Mouse (Mus musculus): ENCODE results near the gene Smndc1. TPM values are rescaled to one million over a fixed set of nuclear protein-coding genes. Genes with fewer than 3 reads are reported as not detected.

Gene Smndc1
- polyA plus RNA-seq, 2 experiments = 33.9 to 38.6 TPM

DNA sequence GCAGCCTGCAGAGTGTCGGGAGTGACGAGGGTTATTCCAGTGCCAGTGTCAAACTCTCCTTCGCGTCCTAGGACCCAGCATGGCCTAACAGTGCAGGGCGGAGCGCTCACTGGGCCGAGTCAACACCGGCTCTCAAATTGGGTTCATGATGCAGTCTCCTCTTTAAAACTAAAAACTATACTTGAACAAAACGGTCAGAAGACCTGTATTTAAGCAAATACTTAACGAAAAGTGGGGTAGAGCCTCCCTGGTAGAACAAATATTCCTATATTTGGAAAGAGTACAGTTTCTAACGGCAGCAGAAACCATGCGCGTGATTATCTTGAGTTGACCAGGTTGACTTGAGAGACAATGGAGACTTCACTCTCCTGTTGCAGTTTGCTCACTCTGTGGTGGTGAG lies 18.7 kb downstream of the Smndc1 start, which contains the start of gene Gm10197:
Gene Gm10197, minus strand, starts transcription at position 101 of the 400 bp plus-strand sequence.
- peaks cover 38% of the 10 kb centered on the region for H3K36me3 ChIP-seq (ENCODE audit: control insufficient read depth, insufficient read depth, low read length)
- H3K27ac ChIP-seq (replicated peaks; ENCODE audit: low read depth, low read length) = no peak within 1 kb of the TSS
- no peak for TF ChIP-seq POLR2A (IDR thresholded peaks at IDR 0.05; ENCODE audit: borderline replicate concordance, extremely low read depth, insufficient read depth, insufficient read length)
- no peak within 1 kb of the TSS for H3K9ac ChIP-seq (ENCODE audit: low read depth, low read length, severe bottlenecking)
- no peak for DNase-seq (ENCODE audit: low spot score)
- H3K4me2 ChIP-seq (replicated peaks; ENCODE audit: low read depth, low read length, severe bottlenecking) = no peak within 1 kb of the TSS
- ATAC-seq (ENCODE audit: low FRiP score, low read depth) = no peak
- WGBS = 76% methylated on average over 13 of the region's 13 CpGs
- peaks cover 24% of the 10 kb centered on the region for H3K4me1 ChIP-seq (ENCODE audit: control insufficient read depth, insufficient read depth, low read length)
- H3K9me3 ChIP-seq (ENCODE audit: control insufficient read depth, low read length) = no peaks in the 10 kb centered on the region
- H3K4me3 ChIP-seq (replicated peaks; ENCODE audit: low read length) = no peak within 1 kb of the TSS
- no peaks in the 10 kb centered on the region for H3K27me3 ChIP-seq (ENCODE audit: control insufficient read depth, insufficient read depth, low read length)

DNA sequence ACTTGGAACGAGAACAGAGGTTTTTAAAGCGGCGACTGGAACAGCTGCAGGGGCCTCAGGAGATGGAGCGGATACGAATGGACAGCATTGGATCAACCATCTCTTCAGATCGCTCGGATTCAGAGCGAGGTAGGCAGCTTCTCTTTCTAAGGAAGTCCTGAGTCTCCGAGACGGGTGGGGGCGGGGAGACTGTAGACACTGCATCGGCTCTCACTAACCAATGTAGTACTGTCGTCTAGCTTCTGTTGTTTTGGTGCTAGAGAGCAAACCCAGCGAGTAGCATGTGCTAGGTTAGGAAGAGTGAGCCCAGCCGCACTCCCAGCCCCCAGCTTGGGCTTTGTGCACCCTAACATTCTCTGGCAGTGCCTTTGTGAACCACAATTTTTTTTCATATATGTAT lies 20.1 kb downstream of the Smndc1 start:
- DNase-seq (ENCODE audit: low spot score) (no peak), ATAC-seq (ENCODE audit: low FRiP score, low read depth) (no peak)
- Histone ChIP-seq H3K9me3 (ENCODE audit: control insufficient read depth, low read length) (no peaks in the 10 kb centered on the region), H3K4me2 (replicated peaks; ENCODE audit: low read depth, low read length, severe bottlenecking) (no peak overlapping the region), H3K4me1 (ENCODE audit: control insufficient read depth, insufficient read depth, low read length) (peaks cover 35% of the 10 kb centered on the region), H3K36me3 (ENCODE audit: control insufficient read depth, insufficient read depth, low read length) (peaks cover 24% of the 10 kb centered on the region), H3K27ac (replicated peaks; ENCODE audit: low read depth, low read length) (no peak overlapping the region), H3K9ac (ENCODE audit: low read depth, low read length, severe bottlenecking) (no peak overlapping the region), H3K27me3 (ENCODE audit: control insufficient read depth, insufficient read depth, low read length) (no peaks in the 10 kb centered on the region), H3K4me3 (replicated peaks; ENCODE audit: low read length) (no peak overlapping the region)
- WGBS = 79% methylated on average over 15 of the region's 15 CpGs
- TF ChIP-seq POLR2A (IDR thresholded peaks at IDR 0.05; ENCODE audit: borderline replicate concordance, extremely low read depth, insufficient read depth, insufficient read length) = no peak

DNA sequence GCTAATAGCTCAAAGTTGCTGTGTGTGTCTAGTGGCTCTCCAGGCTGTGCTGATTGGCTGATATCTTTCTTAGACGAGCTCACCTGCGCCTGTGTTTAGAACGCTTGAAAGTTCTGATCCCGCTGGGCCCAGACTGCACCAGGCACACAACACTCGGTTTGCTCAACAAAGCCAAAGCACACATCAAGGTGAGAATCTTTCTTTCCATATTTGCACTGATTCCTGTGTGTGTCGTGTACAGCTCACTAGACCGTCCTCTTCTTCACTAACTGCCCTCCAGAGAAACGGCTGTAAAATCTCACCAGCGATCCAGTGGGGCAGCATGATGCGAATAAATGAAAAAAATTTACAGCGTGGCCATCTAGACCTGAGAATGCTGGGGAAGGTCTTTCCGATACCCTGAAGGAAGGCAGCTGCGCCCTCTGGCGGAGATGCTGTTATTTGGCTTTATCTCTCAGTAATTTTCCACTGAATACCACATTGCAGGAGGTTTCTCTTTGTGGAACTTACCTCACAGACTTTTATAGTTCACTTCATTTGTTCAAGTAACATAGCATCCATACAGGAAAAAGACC lies 20.8 kb downstream of the Smndc1 start:
- Histone ChIP-seq H3K4me2 (replicated peaks; ENCODE audit: low read depth, low read length, severe bottlenecking) (peak overlapping the region; percentile 33), H3K27ac (replicated peaks; ENCODE audit: low read depth, low read length) (peak overlapping the region; percentile 58; the same call in 1 of the 2 replicates), H3K4me1 (ENCODE audit: control insufficient read depth, insufficient read depth, low read length) (peaks cover 42% of the 10 kb centered on the region), H3K9me3 (ENCODE audit: control insufficient read depth, low read length) (no peaks in the 10 kb centered on the region), H3K9ac (ENCODE audit: low read depth, low read length, severe bottlenecking) (no peak overlapping the region), H3K36me3 (ENCODE audit: control insufficient read depth, insufficient read depth, low read length) (peaks cover 18% of the 10 kb centered on the region), H3K4me3 (replicated peaks; ENCODE audit: low read length) (no peak overlapping the region), H3K27me3 (ENCODE audit: control insufficient read depth, insufficient read depth, low read length) (no peaks in the 10 kb centered on the region)
- ATAC-seq (ENCODE audit: low FRiP score, low read depth) = peak; percentile 45; the same call in 1 of the 2 replicates
- TF ChIP-seq POLR2A (IDR thresholded peaks at IDR 0.05; ENCODE audit: borderline replicate concordance, extremely low read depth, insufficient read depth, insufficient read length) = no peak
- WGBS = 19% methylated on average over 14 of the region's 14 CpGs
- peak; percentile 92 for DNase-seq (ENCODE audit: low spot score)

DNA sequence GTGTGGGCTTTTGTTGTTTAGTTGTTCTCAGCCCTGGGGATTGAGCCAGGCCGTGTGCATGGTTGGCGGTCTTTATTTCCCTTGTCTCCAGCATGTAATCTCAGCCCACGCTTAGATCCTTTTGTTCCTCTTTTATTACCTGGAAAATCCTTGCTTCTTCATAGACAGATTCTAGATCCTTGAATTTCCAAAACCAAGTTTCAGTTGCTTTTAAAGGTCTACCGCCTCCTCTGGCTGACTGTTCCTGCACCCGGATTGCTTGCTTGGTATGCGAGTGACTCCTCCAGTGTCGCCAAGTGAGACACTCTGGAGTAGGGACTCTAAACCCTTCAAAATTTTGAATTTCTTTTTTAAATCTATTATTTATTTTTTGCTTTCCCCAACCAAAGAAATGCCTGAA lies 23.5 kb downstream of the Smndc1 start:
- DNase-seq (ENCODE audit: low spot score) (no peak), ATAC-seq (ENCODE audit: low FRiP score, low read depth) (no peak)
- no peaks in the 10 kb centered on the region for H3K9me3 ChIP-seq (ENCODE audit: control insufficient read depth, low read length)
- no peak for TF ChIP-seq POLR2A (IDR thresholded peaks at IDR 0.05; ENCODE audit: borderline replicate concordance, extremely low read depth, insufficient read depth, insufficient read length)
- 84% methylated on average over 7 of the region's 7 CpGs for WGBS
- H3K4me1 ChIP-seq (ENCODE audit: control insufficient read depth, insufficient read depth, low read length) = peaks cover 45% of the 10 kb centered on the region
- H3K36me3 ChIP-seq (ENCODE audit: control insufficient read depth, insufficient read depth, low read length) = peaks cover 7% of the 10 kb centered on the region
- no peak overlapping the region for H3K27ac ChIP-seq (replicated peaks; ENCODE audit: low read depth, low read length)
- no peak overlapping the region for H3K9ac ChIP-seq (ENCODE audit: low read depth, low read length, severe bottlenecking)
- no peak overlapping the region for H3K4me3 ChIP-seq (replicated peaks; ENCODE audit: low read length)
- no peaks in the 10 kb centered on the region for H3K27me3 ChIP-seq (ENCODE audit: control insufficient read depth, insufficient read depth, low read length)
- H3K4me2 ChIP-seq (replicated peaks; ENCODE audit: low read depth, low read length, severe bottlenecking) = no peak overlapping the region

DNA sequence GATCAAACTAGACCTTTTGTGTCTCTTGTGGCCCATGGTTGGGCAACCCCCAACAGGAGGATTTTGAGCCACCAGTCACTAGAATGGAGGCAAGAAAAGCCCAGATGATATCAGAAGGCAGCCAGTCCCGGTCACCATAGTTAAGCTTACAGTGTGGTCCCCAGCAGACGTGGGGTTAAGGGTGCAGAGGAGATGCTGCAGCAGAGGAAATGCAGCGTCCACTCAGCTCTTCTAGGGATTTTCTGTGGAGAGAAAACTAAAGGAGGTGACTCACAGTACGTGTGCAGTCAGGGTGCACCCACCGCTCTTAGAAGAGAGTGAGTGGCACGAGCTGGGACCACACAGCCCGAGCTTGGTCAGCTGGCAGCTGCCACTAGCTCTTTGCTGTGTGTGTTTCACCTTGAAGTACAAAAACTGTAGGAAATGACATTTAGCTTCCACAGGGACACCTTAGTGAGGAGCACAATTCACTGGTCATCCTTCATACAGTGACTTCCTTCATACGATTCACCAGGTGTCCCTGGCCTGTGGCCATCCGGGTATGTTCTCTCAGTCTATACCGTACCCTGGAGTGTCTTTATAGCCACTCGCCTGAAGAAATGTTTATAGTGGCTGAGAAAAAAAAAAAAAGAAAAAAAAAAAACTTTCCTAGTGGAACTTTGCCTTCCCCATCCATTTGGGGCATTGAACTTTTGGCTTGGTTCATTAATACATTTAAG lies 24.2 kb downstream of the Smndc1 start:
- 72% methylated on average over 11 of the region's 11 CpGs for WGBS
- no peak for ATAC-seq (ENCODE audit: low FRiP score, low read depth)

More for the DNA sequence above, 24.2 kb downstream of the Smndc1 start:
- no peak for TF ChIP-seq POLR2A (IDR thresholded peaks at IDR 0.05; ENCODE audit: borderline replicate concordance, extremely low read depth, insufficient read depth, insufficient read length)
- H3K9me3 ChIP-seq (ENCODE audit: control insufficient read depth, low read length) = no peaks in the 10 kb centered on the region
- H3K4me1 ChIP-seq (ENCODE audit: control insufficient read depth, insufficient read depth, low read length) = peaks cover 42% of the 10 kb centered on the region
- H3K4me3 ChIP-seq (replicated peaks; ENCODE audit: low read length) = no peak overlapping the region
- H3K27ac ChIP-seq (replicated peaks; ENCODE audit: low read depth, low read length) = no peak overlapping the region
- no peaks in the 10 kb centered on the region for H3K27me3 ChIP-seq (ENCODE audit: control insufficient read depth, insufficient read depth, low read length)
- no peak overlapping the region for H3K4me2 ChIP-seq (replicated peaks; ENCODE audit: low read depth, low read length, severe bottlenecking)
- H3K9ac ChIP-seq (ENCODE audit: low read depth, low read length, severe bottlenecking) = no peak overlapping the region
- no peak for DNase-seq (ENCODE audit: low spot score)
- 0 out of 2 replicates have a peak, but pooled peaks cover under 1% of the 10 kb centered on the region for H3K36me3 ChIP-seq (ENCODE audit: control insufficient read depth, insufficient read depth, low read length)

All from limb, embryonic 14.5 days (tissue).